Mouse (Mus musculus): ENCODE results near the gene Tnrc18.

- TF ChIP-seq CTCF (IDR thresholded peaks at IDR 0.05; ENCODE audit: control insufficient read depth, insufficient read depth, insufficient replicate concordance, low read depth, low read length): no peak
- no peak for TF ChIP-seq POLR2A (IDR thresholded peaks at IDR 0.05; ENCODE audit: control insufficient read depth, low read depth, low read length)
These were observed 16.4 kb upstream of the Tnrc18 start for GRCm38 (mm10) chr5:142833646-142834438.

Measured in testis, adult 2 months (tissue).